Mouse (Mus musculus) liver, embryonic 14.5 days (tissue): ENCODE results near the gene Ddx4. TPM values are rescaled to one million over a fixed set of nuclear protein-coding genes. Genes with fewer than 3 reads are reported as not detected.

Experiments
- ATAC-seq: fragments of 200-750 bp; cut with Nextera tagmentation; 2 replicates; pipeline ENCODE4 v1.8.0; 2017; ENCODE audit warnings: moderate number of reproducible peaks, mild to moderate bottlenecking, moderate library complexity; ENCODE audit not compliant: insufficient read depth
- DNase-seq, 3 experiments: peaks; one replicate each; pipeline ENCODE4 v3.0.0-alpha.2; 2012 to 2013; ENCODE audit warnings: low read depth in 3 of 3, low spot score in 3 of 3
- H3K27ac ChIP-seq: fragments of 300-500 bp; sonication (generic); 2 replicates; pipeline ENCODE4 v1.5.1; 2014; ENCODE audit warnings: moderate library complexity, mild to moderate bottlenecking, control low read depth, inconsistent platforms
- H3K27me3 ChIP-seq: fragments of 300-500 bp; sonication (generic); 2 replicates; pipeline ENCODE4 v1.6.1; 2014; ENCODE audit warnings: mild to moderate bottlenecking, low read length, moderate library complexity; ENCODE audit not compliant: control insufficient read depth, insufficient read depth
- H3K36me3 ChIP-seq: fragments of 300-500 bp; sonication (generic); replicated peaks from 2 replicates; pipeline ENCODE4 v1.6.1; 2014; ENCODE audit warnings: low read depth; ENCODE audit not compliant: control insufficient read depth, insufficient read depth
- H3K4me1 ChIP-seq, 2 experiments: fragments of 200-500 bp in 1 of 2; fragments of 300-500 bp in 1 of 2; sonication (generic) in 1 of 2; replicated peaks; 2 replicates each; pipeline ENCODE4 v1.6.1; 2012 to 2014; ENCODE audit warnings: antibody characterized with exemption in 1 of 2, inconsistent platforms in 1 of 2, low read length in 1 of 2; ENCODE audit not compliant: control insufficient read depth in 2 of 2, insufficient read depth in 2 of 2
- H3K4me2 ChIP-seq: fragments of 300-500 bp; sonication (generic); 2 replicates; pipeline ENCODE4 v1.6.1; 2014; ENCODE audit warnings: low read depth, mild to moderate bottlenecking, control low read depth, moderate library complexity
- H3K4me3 ChIP-seq, 2 experiments: fragments of 200-500 bp in 1 of 2; fragments of 300-500 bp in 1 of 2; sonication (generic) in 1 of 2; 2 replicates each; pipeline ENCODE4 v1.5.1; 2012 to 2014; ENCODE audit warnings: low read depth in 2 of 2, low read length in 2 of 2, mild to moderate bottlenecking in 2 of 2, control low read depth in 1 of 2, inconsistent platforms in 1 of 2, moderate library complexity in 1 of 2; ENCODE audit not compliant: insufficient read depth in 1 of 2
- H3K9ac ChIP-seq: fragments of 300-500 bp; sonication (generic); replicated peaks from 2 replicates; pipeline ENCODE4 v1.6.1; 2014; ENCODE audit warnings: mild to moderate bottlenecking, control low read depth, moderate library complexity
- H3K9me3 ChIP-seq: fragments of 300-500 bp; sonication (generic); 2 replicates; pipeline ENCODE4 v1.6.1; 2016; ENCODE audit warnings: low read length, mixed read lengths; ENCODE audit not compliant: control insufficient read depth
- CTCF ChIP-seq: IDR thresholded peaks from 2 replicates; pipeline ENCODE4 v1.5.1; 2016; ENCODE audit warnings: antibody characterized with exemption, low read depth, control low read depth
- EP300 ChIP-seq: IDR thresholded peaks from 2 replicates; pipeline ENCODE4 v1.6.1; 2016; ENCODE audit warnings: antibody characterized with exemption, low read depth
- WGBS: fragments of 180-500 bp; shearing (Covaris S2); extraction: QIAGEN DNeasy Blood & Tissue Kit; methylation state at CpG from one replicate; pipeline ENCODE4 v1.1.7; 2014; ENCODE audit not compliant: insufficient replicate concordance; 5-methylcytosine and 5-hydroxymethylcytosine counted together
- polyA plus RNA-seq, 2 experiments: library from polyadenylated mRNA; depleted of rRNA in 1 of 2; stranded (reverse) in 1 of 2; unstranded in 1 of 2; fragments of >200 nt; fragmentation: Nextera tagmentation in 1 of 2; extraction: Ambion mirVana in 1 of 2; gene quantifications; 2 replicates each; pipeline versions ENCODE4 v1.2.1 to v1.2.3; 2012 to 2014

Ddx4 gene
- polyA plus RNA-seq (2012; rRNA removed) = 0.22 and 0.32 TPM in 2 replicates
- polyA plus RNA-seq (2014; fragmentation: Nextera tagmentation; extraction: Ambion mirVana) = 0.09 and 0.21 TPM in 2 replicates

- ATAC-seq (no peak), DNase-seq (no peak)
- H3K27ac ChIP-seq = no peak within 1 kb of the TSS
- H3K4me2 ChIP-seq = no peak within 1 kb of the TSS
- no peak for TF ChIP-seq CTCF
- no peak for TF ChIP-seq EP300
- 78% methylated on average over 45 of the region's 45 CpGs for WGBS
- H3K4me3 ChIP-seq = no peak within 1 kb of the TSS
- H3K9ac ChIP-seq = no peak within 1 kb of the TSS
- H3K4me1 ChIP-seq = no peaks in the 10 kb centered on the region
- H3K9me3 ChIP-seq = peaks cover 2% of the 10 kb centered on the region; the same call in 1 of the 2 replicates
- no peaks in the 10 kb centered on the region for H3K36me3 ChIP-seq
- no peaks in the 10 kb centered on the region for H3K27me3 ChIP-seq
Observed at GRCm38 (mm10) chr13:112652205-112652604, at the start of gene Ddx4. Gene Ddx4, minus strand, starts transcription at chr13:112652475.

- Histone ChIP-seq H3K4me2 (no peak overlapping the region), H3K4me3 (no peak overlapping the region), H3K36me3 (no peaks in the 10 kb centered on the region; the same call in 1 of the 2 replicates), H3K27ac (no peak overlapping the region), H3K4me1 (no peaks in the 10 kb centered on the region), H3K9ac (no peak overlapping the region), H3K9me3 (no peaks in the 10 kb centered on the region), H3K27me3 (no peaks in the 10 kb centered on the region)
- DNase-seq (no peak), ATAC-seq (no peak)
- TF ChIP-seq EP300 = no peak
- no peak for TF ChIP-seq CTCF
- 83% methylated on average over 8 of the region's 8 CpGs for WGBS
Observed at GRCm38 (mm10) chr13:112701256-112701655, 49.0 kb upstream of the Ddx4 start.

- H3K27ac ChIP-seq = no peak overlapping the region
- H3K9me3 ChIP-seq = peaks cover 2% of the 10 kb centered on the region
- H3K27me3 ChIP-seq = no peaks in the 10 kb centered on the region
- peaks cover 5% of the 10 kb centered on the region; the same call in 1 of the 2 replicates for H3K36me3 ChIP-seq
- WGBS = 89% methylated on average over 8 of the region's 8 CpGs
- ATAC-seq (no peak), DNase-seq (no peak)
- H3K4me1 ChIP-seq = peaks cover 5 to 9% of the 10 kb centered on the region in 2 experiments
- H3K4me3 ChIP-seq = no peak overlapping the region
- TF ChIP-seq EP300 (no peak), CTCF (no peak)
- H3K9ac ChIP-seq = no peak overlapping the region
- H3K4me2 ChIP-seq = no peak overlapping the region
Observed at GRCm38 (mm10) chr13:112695526-112696240, 43.4 kb upstream of the Ddx4 start.

- ATAC-seq (peak; percentile 82), DNase-seq (peak; percentile 52 to 66 (median 64))
- peaks cover 5% of the 10 kb centered on the region; the same call in 1 of the 2 replicates for H3K36me3 ChIP-seq
- no peak overlapping the region for H3K9ac ChIP-seq
- H3K27me3 ChIP-seq = no peaks in the 10 kb centered on the region
- H3K4me3 ChIP-seq = no peak overlapping the region
- 46% methylated on average over 10 of the region's 10 CpGs for WGBS
- H3K4me2 ChIP-seq = peak overlapping the region; percentile 40
- H3K9me3 ChIP-seq = peaks cover 2% of the 10 kb centered on the region
- H3K4me1 ChIP-seq = peaks cover 5 to 9% of the 10 kb centered on the region in 2 experiments
- H3K27ac ChIP-seq = no peak overlapping the region; the same call in 1 of the 2 replicates
- TF ChIP-seq CTCF = no peak
- TF ChIP-seq EP300 = peak; percentile 85
Observed at GRCm38 (mm10) chr13:112692870-112693553, 40.7 kb upstream of the Ddx4 start.

GRCm38 (mm10) chr13:112686155-112686554, 33.9 kb upstream of the Ddx4 start:
- H3K36me3 ChIP-seq = no peaks in the 10 kb centered on the region
- no peak overlapping the region for H3K9ac ChIP-seq
- DNase-seq (peak in 2 of 3 experiments; percentile 12 to 31), ATAC-seq (peak; percentile 45; the same call in 1 of the 2 replicates)
- no peak overlapping the region; the same call in 1 of the 2 replicates for H3K27ac ChIP-seq
- no peak overlapping the region for H3K4me2 ChIP-seq
- H3K4me3 ChIP-seq = no peak overlapping the region
- TF ChIP-seq EP300 (peak; percentile 39), CTCF (no peak)
- 38% methylated on average over 2 of the region's 2 CpGs for WGBS
- H3K4me1 ChIP-seq = peaks cover 5 to 7% of the 10 kb centered on the region in 2 experiments; a peak in 3 of 4 replicates
- H3K27me3 ChIP-seq = no peaks in the 10 kb centered on the region
- no peaks in the 10 kb centered on the region for H3K9me3 ChIP-seq
